In genomic region chr4:154488031-154488430, GRCm38 (mm10) we compare ENCODE assay signal across 12 mouse cellular contexts.
DNase-seq lines count a peak whose midpoint lies in the region; ATAC-seq and TF ChIP-seq lines count a peak whose summit lies in the region.
"Had no signal": no experiment of that assay in that cellular context is flagged by ENCODE, and none has a peak within 500 bp of the region (broad histone marks: within the 10 kb centered on the region; RNA-seq: fewer than 3 reads in every experiment).

No protein-coding gene starts in this region.

- no peak overlapping the region for H3K4me2 ChIP-seq in hindbrain, postnatal 0 days (ENCODE audit: low read depth, low read length)
- no peak overlapping the region for H3K4me2 ChIP-seq in embryonic facial prominence, embryonic 11.5 days (ENCODE audit: low read depth, low read length)
- no peak overlapping the region for H3K4me2 ChIP-seq in embryonic facial prominence, embryonic 15.5 days (replicated peaks)
- H3K4me2 ChIP-seq in limb, embryonic 13.5 days (replicated peaks), result peak overlapping the region; percentile 19; the same call in 1 of the 2 replicates
- H3K4me2 ChIP-seq: hindbrain, embryonic 14.5 days had no signal

- peaks cover 73% of the 10 kb centered on the region for H3K4me1 ChIP-seq in hindbrain, embryonic 10.5 days (replicated peaks)
- 0 out of 2 replicates have a peak, but pooled peaks cover 3% of the 10 kb centered on the region for H3K4me1 ChIP-seq in hindbrain, postnatal 0 days (ENCODE audit: insufficient read depth, low read length)
- peaks cover 6% of the 10 kb centered on the region for H3K4me1 ChIP-seq in embryonic facial prominence, embryonic 11.5 days (ENCODE audit: control insufficient read depth, insufficient read depth, low read length)
- peaks cover 24% of the 10 kb centered on the region for H3K4me1 ChIP-seq in embryonic facial prominence, embryonic 15.5 days
- H3K4me1 ChIP-seq in limb, embryonic 13.5 days, result peaks cover 81% of the 10 kb centered on the region

- no peak overlapping the region for H3K9ac ChIP-seq in hindbrain, postnatal 0 days (replicated peaks; ENCODE audit: low read length)
- H3K9ac ChIP-seq in embryonic facial prominence, embryonic 11.5 days (replicated peaks; ENCODE audit: low read length), result peak overlapping the region; percentile 18; the same call in 1 of the 2 replicates
- no peak overlapping the region for H3K9ac ChIP-seq in embryonic facial prominence, embryonic 15.5 days
- 0 out of 2 replicates have a peak overlapping the region, but pooled peaks have one; percentile 35 for H3K9ac ChIP-seq in limb, embryonic 13.5 days
- H3K9ac ChIP-seq: hindbrain, embryonic 14.5 days; liver, postnatal 0 days had no signal

- no peak overlapping the region for H3K4me3 ChIP-seq in hindbrain, embryonic 10.5 days
- no peak overlapping the region for H3K4me3 ChIP-seq in hindbrain, postnatal 0 days (ENCODE audit: low read length)
- no peak overlapping the region for H3K4me3 ChIP-seq in embryonic facial prominence, embryonic 11.5 days (ENCODE audit: low read depth, low read length)
- H3K4me3 ChIP-seq in embryonic facial prominence, embryonic 15.5 days (replicated peaks), result no peak overlapping the region
- H3K4me3 ChIP-seq in limb, embryonic 13.5 days, result no peak overlapping the region

- no peaks in the 10 kb centered on the region for H3K9me3 ChIP-seq in hindbrain, embryonic 10.5 days
- no peaks in the 10 kb centered on the region for H3K9me3 ChIP-seq in hindbrain, postnatal 0 days (ENCODE audit: low read length)
- H3K9me3 ChIP-seq in embryonic facial prominence, embryonic 11.5 days (replicated peaks; ENCODE audit: control insufficient read depth, low read length), result no peaks in the 10 kb centered on the region
- no peaks in the 10 kb centered on the region for H3K9me3 ChIP-seq in embryonic facial prominence, embryonic 15.5 days (replicated peaks)
- H3K9me3 ChIP-seq in limb, embryonic 13.5 days, result no peaks in the 10 kb centered on the region

- no peak for DNase-seq in hindbrain, embryonic 10.5 days (ENCODE audit: low spot score)
- no peak for DNase-seq in hindbrain, postnatal 0 days (ENCODE audit: low spot score)
- DNase-seq in embryonic facial prominence, embryonic 11.5 days (ENCODE audit: low spot score), result peak; percentile 69
- no peak for DNase-seq in right cerebral cortex, postnatal 4 days
- DNase-seq in left cerebral cortex, postnatal 10 days (ENCODE audit: extremely low spot score in 1 of 2, low spot score in 2 of 2), result no peak
- DNase-seq: cerebellum, postnatal 25 days; kidney, adult 8-10 months; liver, postnatal 0 days had no signal

- intact Hi-C loops in left cerebral cortex, postnatal 10 days (cut with DNase I), result no loop called here

- WGBS in hindbrain, embryonic 10.5 days, result 55% methylated on average over 5 of the region's 5 CpGs
- 47% methylated on average over 5 of the region's 5 CpGs for WGBS in hindbrain, postnatal 0 days
- 17% methylated on average over 5 of the region's 5 CpGs for WGBS in embryonic facial prominence, embryonic 11.5 days
- whole genome bisulfite sequencing in embryonic facial prominence, embryonic 15.5 days, result 11% methylated on average over 5 of the region's 5 CpGs
- WGBS in limb, embryonic 13.5 days, result 4% methylated on average over 5 of the region's 5 CpGs

- TF ChIP-seq CTCF in hindbrain, postnatal 0 days (IDR thresholded peaks at IDR 0.05; ENCODE audit: low read depth), result no peak

- H3K36me3 ChIP-seq in hindbrain, embryonic 10.5 days, result no peaks in the 10 kb centered on the region
- H3K36me3 ChIP-seq in hindbrain, postnatal 0 days (ENCODE audit: insufficient read depth, low read length), result no peaks in the 10 kb centered on the region
- no peaks in the 10 kb centered on the region for H3K36me3 ChIP-seq in embryonic facial prominence, embryonic 11.5 days (replicated peaks; ENCODE audit: control insufficient read depth, insufficient read depth, low read depth, low read length)
- no peaks in the 10 kb centered on the region for H3K36me3 ChIP-seq in embryonic facial prominence, embryonic 15.5 days
- no peaks in the 10 kb centered on the region for H3K36me3 ChIP-seq in limb, embryonic 13.5 days

- peak overlapping the region; percentile 30; the same call in 1 of the 2 replicates for H3K27ac ChIP-seq in hindbrain, embryonic 10.5 days
- no peak overlapping the region for H3K27ac ChIP-seq in hindbrain, postnatal 0 days
- no peak overlapping the region for H3K27ac ChIP-seq in embryonic facial prominence, embryonic 11.5 days (replicated peaks; ENCODE audit: low read depth, low read length)
- H3K27ac ChIP-seq in embryonic facial prominence, embryonic 15.5 days (replicated peaks), result no peak overlapping the region
- H3K27ac ChIP-seq in limb, embryonic 13.5 days, result peak overlapping the region; percentile 33; the same call in 1 of the 2 replicates
- H3K27ac ChIP-seq: hindbrain, embryonic 14.5 days had no signal

- H3K27me3 ChIP-seq in hindbrain, embryonic 10.5 days (ENCODE audit: insufficient read depth, poor library complexity, severe bottlenecking), result peaks cover 100% of the 10 kb centered on the region
- H3K27me3 ChIP-seq in hindbrain, postnatal 0 days (ENCODE audit: insufficient read depth, low read length), result peaks cover 22% of the 10 kb centered on the region
- peaks cover 2% of the 10 kb centered on the region for H3K27me3 ChIP-seq in embryonic facial prominence, embryonic 11.5 days (ENCODE audit: control insufficient read depth, insufficient read depth, low read length)
- peaks cover 46% of the 10 kb centered on the region for H3K27me3 ChIP-seq in embryonic facial prominence, embryonic 15.5 days
- peaks cover 11% of the 10 kb centered on the region; the same call in 1 of the 2 replicates for H3K27me3 ChIP-seq in limb, embryonic 13.5 days
- H3K27me3 ChIP-seq: CH12.LX had no signal

- no peak for ATAC-seq in hindbrain, postnatal 0 days
- ATAC-seq in embryonic facial prominence, embryonic 11.5 days (replicated peaks; ENCODE audit: insufficient number of reproducible peaks, low FRiP score, low TSS enrichment, low read depth), result peak; percentile 63; the same call in 1 of the 2 replicates
- peak; percentile 72 for ATAC-seq in embryonic facial prominence, embryonic 15.5 days (ENCODE audit: insufficient number of reproducible peaks, low FRiP score, low TSS enrichment, low read depth)
- ATAC-seq in limb, embryonic 13.5 days (ENCODE audit: low FRiP score, low read depth), result peak; percentile 85
- ATAC-seq: liver, postnatal 0 days had no signal

Comparison
In these comparisons a context has a peak if more than half of its experiments do, and no peak if none do; other contexts are left out.
1. H3K27ac ChIP-seq: peak in hindbrain, embryonic 10.5 days (single experiment) and limb, embryonic 13.5 days (single experiment); none in hindbrain, postnatal 0 days (single experiment), embryonic facial prominence, embryonic 11.5 days (single experiment) and embryonic facial prominence, embryonic 15.5 days (single experiment).
2. H3K9ac ChIP-seq: peak in embryonic facial prominence, embryonic 11.5 days (single experiment) and limb, embryonic 13.5 days (single experiment); none in hindbrain, postnatal 0 days (single experiment) and embryonic facial prominence, embryonic 15.5 days (single experiment).